Mouse (Mus musculus): ENCODE measurements at regions not wholly inside any gene's neighbourhood (a gene's known extent, or its start where the extent isn't known, plus 50 kb on each side); places are given as distances from the start of the nearest gene placed in this dataset.
A peak's percentile ranks its signal among the peaks of the same experiment; 100 is the strongest.

GRCm38 (mm10) chr1:43882576-43882975 is 50.9 kb upstream of the Tpp2 start:
- ATAC-seq = no peak

- peak; percentile 95 for ATAC-seq
Measured at GRCm38 (mm10) chr1:43880396-43880795, 52.8 kb upstream of the Uxs1 start.

DNA sequence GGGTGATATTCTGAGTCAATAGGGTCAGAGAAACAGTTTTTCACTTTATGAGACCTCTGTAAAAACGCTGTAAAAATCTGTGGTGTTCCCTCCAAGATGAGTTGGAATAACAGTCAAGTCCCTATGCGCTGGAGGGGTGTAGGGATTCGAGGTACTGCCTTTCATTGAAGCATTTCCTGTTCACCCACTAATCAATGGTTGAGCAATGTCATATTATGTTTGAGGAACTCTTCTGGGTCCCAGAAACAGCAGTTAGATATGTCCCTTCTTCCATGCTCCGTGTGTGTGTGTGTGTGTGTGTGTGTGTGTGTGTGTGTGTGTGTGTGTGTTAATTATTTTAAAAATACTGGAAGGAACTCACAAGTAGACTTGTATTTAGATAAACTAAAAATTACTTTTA is 52.3 kb upstream of the Uxs1 start:
- no peak for ATAC-seq

DNA sequence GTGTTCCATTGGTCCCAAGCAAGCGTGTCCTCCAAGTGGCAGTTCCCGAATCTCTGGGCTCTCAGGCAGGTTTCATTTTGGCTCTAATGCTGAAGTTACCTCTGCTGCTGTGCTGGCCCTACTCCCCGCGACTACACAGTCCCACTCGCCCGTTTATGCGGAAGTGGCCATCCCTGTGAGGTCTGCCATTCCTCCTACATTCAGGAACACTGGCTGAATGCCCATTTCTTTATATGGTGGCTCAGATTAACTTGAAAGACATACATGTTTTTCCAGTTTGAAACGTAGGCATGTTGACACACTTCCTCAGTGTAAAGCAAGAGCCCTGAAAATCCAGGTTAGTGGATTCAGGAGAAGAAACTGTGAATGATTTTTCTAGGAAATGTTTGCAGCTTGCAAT is 51.6 kb upstream of the Uxs1 start:
- no peak for ATAC-seq

DNA sequence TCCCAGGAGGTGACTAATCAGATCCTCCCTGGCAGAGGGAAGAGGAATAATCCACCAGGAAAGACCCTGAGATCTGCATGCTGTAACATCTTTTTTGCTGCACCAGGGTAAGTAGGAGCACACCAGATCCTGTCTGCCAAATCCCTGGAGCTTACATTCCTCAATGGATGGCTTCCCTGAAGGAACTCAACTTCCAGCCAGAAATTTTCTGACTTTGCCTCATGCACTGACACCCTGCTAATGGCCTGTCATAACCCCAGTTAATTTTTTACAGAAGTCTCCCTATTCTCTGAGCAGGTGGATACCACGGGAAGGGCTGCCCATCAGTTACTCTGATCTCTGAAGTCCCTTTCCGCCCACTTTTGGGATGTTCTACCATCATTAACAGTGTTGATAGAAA is 50.6 kb upstream of the Uxs1 start:
- ATAC-seq = no peak

- ATAC-seq = no peak
Measured at GRCm38 (mm10) chr1:43877704-43878103, 50.1 kb upstream of the Uxs1 start.
